Comparison of ENCODE assay signal across 20 mouse cellular contexts in the genomic region with DNA sequence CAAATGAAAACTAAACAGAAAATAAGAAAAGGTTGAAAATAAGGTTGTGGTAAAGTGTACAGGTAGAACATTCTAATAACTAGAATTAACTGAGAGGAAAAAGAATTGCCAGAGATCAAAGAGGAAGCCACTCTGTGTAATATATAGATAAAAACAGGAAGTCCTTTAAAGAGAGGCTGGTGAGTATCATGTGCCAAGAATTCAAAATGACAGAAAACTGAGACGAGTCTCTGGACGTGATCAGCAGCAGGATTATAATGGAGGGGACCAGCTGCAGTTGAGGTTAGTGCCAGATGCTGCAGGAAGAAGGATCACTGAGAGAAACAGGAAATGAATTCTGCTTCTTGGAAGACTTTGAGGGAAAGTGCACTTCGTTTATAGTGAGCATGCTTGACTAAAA. TPM values are rescaled to one million over a fixed set of nuclear protein-coding genes. Genes with fewer than 3 reads are reported as not detected.
DNase-seq lines count a peak whose midpoint lies in the region; ATAC-seq and TF ChIP-seq lines count a peak whose summit lies in the region.
"Had no signal": no experiment of that assay in that cellular context is flagged by ENCODE, and none has a peak within 500 bp of the region (broad histone marks: within the 10 kb centered on the region; RNA-seq: fewer than 3 reads in every experiment).

No protein-coding gene starts in this region.

- no peak overlapping the region for H3K4me2 ChIP-seq in lung, postnatal 0 days (replicated peaks; ENCODE audit: low read depth, low read length)
- H3K4me2 ChIP-seq: forebrain, embryonic 12.5 days; liver, embryonic 11.5 days had no signal

- no peak overlapping the region for H3K4me3 ChIP-seq in lung, postnatal 0 days (ENCODE audit: low read depth, low read length)
- H3K4me3 ChIP-seq: forebrain, embryonic 12.5 days had no signal

- no peak overlapping the region for H3K27ac ChIP-seq in lung, postnatal 0 days (ENCODE audit: low read length)
- H3K27ac ChIP-seq: forebrain, embryonic 12.5 days; hindbrain, postnatal 0 days had no signal

- no peaks in the 10 kb centered on the region for H3K4me1 ChIP-seq in lung, postnatal 0 days (ENCODE audit: insufficient read depth, low read depth, low read length)
- H3K4me1 ChIP-seq: forebrain, embryonic 12.5 days had no signal

- 17% methylated on average over 3 of the region's 3 CpGs for WGBS in lung, postnatal 0 days

- no peak overlapping the region for H3K9ac ChIP-seq in lung, postnatal 0 days (replicated peaks; ENCODE audit: low read depth)
- H3K9ac ChIP-seq: forebrain, embryonic 12.5 days had no signal

- H3K36me3 ChIP-seq in lung, postnatal 0 days (ENCODE audit: insufficient read depth, low read length) = no peaks in the 10 kb centered on the region
- H3K36me3 ChIP-seq: forebrain, embryonic 12.5 days had no signal

- no peak for ATAC-seq in lung, postnatal 0 days
- peak; percentile 70 for ATAC-seq in activated CD4-positive, CD25-positive, alpha-beta regulatory T cell, adult 4 months
- ATAC-seq: hindbrain, postnatal 0 days; midbrain, embryonic 16.5 days had no signal

- peak; percentile 5 for DNase-seq in lung, postnatal 0 days (ENCODE audit: low spot score)
- DNase-seq in lung, postnatal 14 days = no peak
- peak; percentile 37 for DNase-seq in induced T-regulatory cell, adult 2 months (ENCODE audit: low read depth)
- DNase-seq in urinary bladder, postnatal 10 days (ENCODE audit: low spot score) = no peak
- no peak for DNase-seq in left cerebral cortex, adult 11 months (ENCODE audit: low spot score)
- no peak for DNase-seq in spleen, adult 18-20 months
- DNase-seq: adrenal gland, postnatal 10 days; cerebellum, adult 2 months; kidney, adult 9 months; layer of hippocampus, postnatal 36 days; lung, adult 2 months; thymus, postnatal 36 days had no signal

- H3K9me3 ChIP-seq in lung, postnatal 0 days (ENCODE audit: low read length) = no peaks in the 10 kb centered on the region
- H3K9me3 ChIP-seq: forebrain, embryonic 12.5 days had no signal

- no peak for TF ChIP-seq EP300 in lung, postnatal 0 days (IDR thresholded peaks at IDR 0.05)

- H3K27me3 ChIP-seq in lung, postnatal 0 days (replicated peaks; ENCODE audit: insufficient read depth, low read length) = no peaks in the 10 kb centered on the region
- H3K27me3 ChIP-seq: CH12.LX; forebrain, embryonic 12.5 days had no signal

- no peak for TF ChIP-seq CTCF in lung, postnatal 0 days (IDR thresholded peaks at IDR 0.05)

RNA-seq across cellular contexts. Expression of gene Cysltr1, which starts 20.2 kb away (rescaled TPM):
- 4.1 and 4.6 TPM in 2 replicates for polyA plus RNA-seq in lung, postnatal 0 days (2015; fragmentation: Nextera tagmentation; extraction: Ambion mirVana)
- polyA plus RNA-seq in activated CD4-positive, CD25-positive, alpha-beta regulatory T cell, adult 4 months (2017; shearing (Covaris generic)) = 1 to 10 TPM; 4.3 to 6.5 TPM

RNA-seq across cellular contexts. Expression of gene Gm5127, which starts 40.7 kb away (rescaled TPM):
- polyA plus RNA-seq in lung, postnatal 0 days (2015; fragmentation: Nextera tagmentation; extraction: Ambion mirVana) = 0.14 TPM in 1 of 2 replicates, not detected in the other
- 1 to 10 TPM; 2.3 to 4.4 TPM for polyA plus RNA-seq in activated CD4-positive, CD25-positive, alpha-beta regulatory T cell, adult 4 months (2017; shearing (Covaris generic))
- polyA plus RNA-seq: gonadal fat pad, adult 2 months; liver, embryonic 11.5 days; testis, adult 2 months had no signal

Comparison
In these comparisons a context has a peak if more than half of its experiments do, and no peak if none do; other contexts are left out.
1. DNase-seq: peak in lung, postnatal 0 days (single experiment) and induced T-regulatory cell, adult 2 months (single experiment); none in lung, postnatal 14 days (single experiment), urinary bladder, postnatal 10 days (single experiment), left cerebral cortex, adult 11 months (single experiment) and spleen, adult 18-20 months (0 of 2).